Mouse (Mus musculus) cerebellum, postnatal 10 days (tissue): Measurements from ENCODE around the gene Arfgef2.

Source experiments
- DNase-seq, 2 experiments: peaks; one replicate each; pipeline ENCODE4 v3.0.0; 2021; ENCODE audit warnings: mixed read lengths in 2 of 2

The Arfgef2 gene

DNA sequence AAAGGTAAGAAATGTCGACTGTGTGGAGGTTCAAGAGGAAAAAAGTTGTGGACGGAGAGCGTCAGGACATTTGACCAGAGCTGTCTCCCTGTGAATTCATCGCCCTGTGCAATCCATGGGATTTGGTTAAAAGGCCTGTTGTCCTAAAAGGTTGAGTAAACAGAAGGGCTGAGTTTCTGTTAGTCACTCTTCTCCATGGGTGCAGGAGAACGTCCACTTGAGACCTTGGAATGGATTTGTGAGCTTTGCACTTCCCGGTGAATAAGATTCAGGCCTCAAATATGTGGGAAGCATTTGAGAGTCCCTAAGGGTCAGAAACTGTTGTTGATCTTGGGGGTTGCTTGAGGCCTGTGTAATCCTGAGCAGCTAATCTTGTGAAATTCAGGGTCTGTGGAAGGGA, 1.4 kb downstream of the Arfgef2 start:
- no peak for DNase-seq

DNA sequence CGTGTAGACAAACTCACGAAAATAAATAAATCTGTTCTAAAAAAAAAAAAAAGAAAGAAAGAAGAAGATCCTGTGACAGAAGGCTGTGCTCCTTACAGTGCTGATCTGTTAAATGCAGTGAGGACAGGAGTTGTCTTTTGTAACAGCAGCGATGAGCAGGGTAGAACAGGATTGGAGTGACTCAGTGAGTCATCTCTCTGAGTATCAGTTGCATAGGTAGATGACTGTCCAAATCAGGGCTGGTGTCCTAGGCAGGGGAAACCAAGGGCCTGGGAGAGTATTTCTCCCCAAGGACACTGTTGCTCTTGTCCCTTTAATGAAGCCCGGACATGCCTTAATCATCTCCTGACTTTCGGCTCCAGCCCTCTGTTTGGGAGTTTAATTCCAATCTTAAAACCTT, 4.1 kb downstream of the Arfgef2 start:
- no peak for DNase-seq

DNA sequence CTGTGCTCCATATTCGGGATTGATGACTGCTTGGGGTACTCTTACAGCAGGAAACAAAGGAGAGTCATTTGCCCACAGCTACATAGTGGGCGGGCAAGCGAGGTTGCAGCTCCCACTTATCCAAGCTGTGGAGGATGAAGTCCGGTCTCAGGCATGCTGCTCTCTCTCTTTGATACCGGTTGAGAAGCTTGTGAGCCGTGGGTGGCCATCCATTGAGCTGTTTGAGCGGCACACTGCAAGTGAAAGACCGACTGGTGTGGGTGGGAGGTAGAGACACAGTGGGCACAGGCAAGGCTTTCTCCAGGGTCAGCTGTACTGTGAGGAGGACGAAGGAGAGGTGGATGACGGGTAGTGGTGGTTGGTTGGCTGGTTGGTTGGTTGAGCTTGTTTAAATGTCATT, 5.4 kb downstream of the Arfgef2 start:
- DNase-seq, result no peak

DNA sequence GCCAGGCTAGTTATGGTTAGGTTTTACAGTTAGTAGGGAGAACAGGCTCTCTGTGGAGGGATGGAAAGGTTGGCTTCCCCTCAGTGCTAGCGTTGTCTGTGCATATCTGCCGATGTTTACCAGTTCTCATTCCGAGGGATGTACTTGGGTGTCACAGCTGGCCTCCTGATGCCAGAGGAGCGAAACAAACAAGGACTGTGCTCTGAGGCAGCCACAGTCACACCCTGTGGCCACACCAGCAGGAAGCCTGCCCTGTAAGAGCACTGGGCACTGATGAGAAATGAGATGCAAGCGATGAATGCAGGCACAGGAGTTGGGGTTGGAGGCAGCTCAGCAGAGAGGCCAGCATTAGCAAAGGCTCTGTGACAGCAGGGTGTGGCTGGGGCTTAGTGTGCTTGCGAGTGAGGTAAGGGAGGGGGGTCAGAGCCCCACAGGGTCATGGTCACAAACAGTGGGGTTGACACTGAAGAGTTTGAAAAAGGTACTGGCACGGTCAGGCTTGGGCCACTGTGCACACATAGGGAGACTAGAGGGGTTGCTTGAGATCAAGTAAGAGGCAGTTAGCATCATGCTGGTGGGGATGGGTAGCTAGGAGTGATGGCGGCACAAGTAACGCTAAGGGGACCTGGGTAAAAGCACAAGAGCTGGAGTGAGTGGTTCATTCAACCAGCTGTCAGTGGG, 13.2 kb downstream of the Arfgef2 start:
- no peak for DNase-seq

DNA sequence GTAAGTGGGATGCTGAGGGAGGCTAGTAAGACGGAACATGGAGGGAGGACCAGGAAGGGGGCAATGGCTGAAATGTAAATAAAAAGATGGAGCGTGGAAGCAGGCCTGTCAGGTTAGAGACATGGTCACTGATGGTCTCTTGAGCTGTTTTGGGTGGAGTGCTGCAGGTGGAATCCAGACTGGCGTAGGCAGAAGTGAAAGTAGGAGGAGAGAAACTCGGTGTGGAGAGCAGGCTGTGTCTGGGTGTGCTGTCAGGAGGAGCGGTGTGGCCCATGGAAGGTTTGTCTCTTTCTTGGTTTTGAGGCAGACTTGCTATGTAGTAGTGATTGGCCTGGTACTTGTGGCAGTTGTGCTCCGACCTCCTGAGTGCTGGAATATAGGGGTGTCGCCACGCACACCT, 14.5 kb downstream of the Arfgef2 start:
- no peak for DNase-seq

DNA sequence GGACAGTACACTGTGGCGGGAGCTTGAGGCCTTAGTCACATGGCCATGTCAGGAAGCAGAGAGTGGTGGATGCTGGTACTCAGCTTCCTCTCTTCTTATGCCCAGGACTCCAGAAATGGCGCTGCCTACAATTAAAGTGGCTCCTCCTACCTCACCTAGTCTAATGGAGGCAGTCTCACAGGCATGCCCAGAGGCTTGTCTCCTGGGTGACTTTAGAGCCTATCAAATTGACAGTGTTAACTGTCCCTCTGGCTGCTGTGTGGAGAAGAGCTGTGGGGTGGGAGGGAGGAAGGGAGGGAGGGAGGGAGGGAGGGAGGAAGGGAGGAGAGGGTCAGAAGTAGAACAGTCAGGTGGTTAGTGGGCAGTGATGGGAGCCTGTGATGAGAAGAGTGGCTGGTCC, 15.5 kb downstream of the Arfgef2 start:
- no peak for DNase-seq

DNA sequence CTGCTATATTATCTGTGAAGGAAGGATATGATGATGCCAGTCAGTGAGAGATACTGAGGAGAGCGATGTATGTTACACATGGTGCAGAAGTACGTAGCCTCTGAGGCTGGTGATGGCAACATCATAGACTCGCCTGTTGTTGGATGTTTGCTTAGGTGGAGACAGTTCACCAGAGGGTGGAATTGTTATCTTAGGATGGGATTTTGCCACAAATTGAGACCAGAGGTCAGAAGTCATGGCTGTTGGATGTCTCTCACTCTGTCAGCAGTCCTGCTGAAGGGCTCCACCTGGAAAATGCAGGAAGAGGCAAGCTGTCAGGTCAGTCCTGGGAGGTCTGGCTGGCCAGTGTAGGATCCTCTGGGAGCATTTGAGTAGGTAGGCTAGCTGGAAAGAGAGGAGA, 16.0 kb downstream of the Arfgef2 start:
- DNase-seq, result no peak

DNA sequence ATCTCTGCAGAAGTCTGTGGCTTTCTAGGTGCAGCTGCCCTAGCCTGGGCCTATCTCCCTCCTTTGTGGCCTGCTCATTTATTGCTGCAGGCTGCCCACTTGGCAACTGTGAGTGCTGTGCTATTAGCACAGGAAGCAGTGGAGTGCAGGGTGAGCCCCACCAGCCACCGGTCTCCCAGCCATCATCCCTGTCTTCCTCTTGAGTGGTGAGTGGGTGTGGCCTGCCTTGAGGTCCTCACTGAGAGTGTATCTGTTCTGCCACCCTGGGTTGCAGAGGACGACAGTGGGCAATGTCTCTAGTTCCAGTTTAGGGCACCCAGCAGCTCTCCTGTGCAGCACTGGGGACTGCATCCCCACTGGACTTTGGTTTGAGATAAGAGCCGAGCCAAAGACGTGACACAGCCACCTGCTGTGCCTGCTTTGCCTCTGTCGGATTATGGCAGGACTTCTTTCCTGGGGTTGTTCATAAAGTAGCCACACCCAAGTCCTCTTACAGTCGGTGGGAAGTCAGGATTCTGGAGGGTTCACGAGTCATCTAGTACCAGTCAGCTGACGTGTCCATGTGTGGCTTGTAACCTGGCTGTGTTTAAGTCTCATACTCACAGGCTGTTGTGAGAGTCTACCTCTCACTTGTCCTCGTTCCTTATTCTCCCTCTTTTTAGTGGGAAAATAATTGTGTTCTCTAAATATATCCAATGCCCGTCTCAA, 16.9 kb downstream of the Arfgef2 start:
- DNase-seq, result no peak

DNA sequence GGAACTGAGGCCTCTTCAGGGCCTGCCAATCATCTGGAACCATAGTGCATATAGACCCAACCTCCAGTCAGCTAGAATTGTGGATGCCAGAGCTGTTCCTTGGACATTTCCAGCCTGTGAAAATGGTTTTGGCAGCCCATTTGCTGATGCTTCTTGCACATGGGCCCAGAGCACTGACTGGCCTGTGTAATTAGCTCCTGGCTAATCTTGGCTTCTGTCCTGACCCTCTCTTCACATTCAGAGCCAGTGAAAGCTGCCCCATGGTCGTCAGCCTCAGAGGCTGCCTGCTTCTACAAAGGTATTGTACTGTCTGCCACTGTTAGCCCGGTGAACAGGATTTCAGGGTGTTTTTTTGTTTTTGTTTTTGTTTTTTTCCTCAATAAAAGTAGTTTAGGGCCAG, 17.5 kb downstream of the Arfgef2 start:
- peak; percentile 50 to 58 for DNase-seq

DNA sequence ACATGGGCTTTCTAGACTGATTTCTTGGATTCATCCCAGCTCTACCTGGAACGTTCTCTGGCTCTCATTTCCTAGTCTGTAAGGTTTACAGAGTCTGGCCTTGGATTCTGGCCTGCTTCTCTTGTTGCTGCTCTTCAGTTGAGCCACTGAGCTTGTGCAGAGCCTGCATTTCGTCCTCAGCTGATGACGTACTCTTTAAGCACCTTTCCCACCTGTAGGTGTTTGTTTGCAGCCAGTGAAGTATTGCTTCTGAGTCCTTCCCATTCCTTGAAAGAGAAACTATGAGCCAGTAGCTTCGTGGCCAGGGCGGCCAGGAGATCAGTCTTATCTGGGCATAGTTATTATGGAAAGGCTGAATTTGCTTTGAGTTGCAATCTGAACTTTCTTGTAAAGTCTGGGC, 19.0 kb downstream of the Arfgef2 start:
- no peak for DNase-seq

DNA sequence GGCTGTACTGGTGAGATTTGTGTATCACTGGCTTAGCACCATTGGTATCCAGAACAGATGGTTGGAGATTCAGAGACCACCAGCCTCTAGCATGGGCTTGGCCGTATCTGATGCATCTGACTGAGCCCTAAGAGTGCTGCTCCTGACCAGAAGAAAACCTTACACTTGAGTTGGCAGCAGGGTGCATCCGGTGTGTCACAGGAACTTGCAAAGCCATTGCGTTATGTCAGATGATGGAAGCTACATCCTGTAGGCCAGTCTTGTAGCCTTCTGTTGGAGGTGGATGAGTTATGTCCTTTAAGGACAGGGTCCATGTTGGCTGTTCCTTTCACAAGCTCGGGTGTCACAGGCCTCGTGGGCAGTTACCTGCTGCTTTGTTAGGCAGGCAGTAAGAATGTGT, 19.6 kb downstream of the Arfgef2 start:
- no peak for DNase-seq

DNA sequence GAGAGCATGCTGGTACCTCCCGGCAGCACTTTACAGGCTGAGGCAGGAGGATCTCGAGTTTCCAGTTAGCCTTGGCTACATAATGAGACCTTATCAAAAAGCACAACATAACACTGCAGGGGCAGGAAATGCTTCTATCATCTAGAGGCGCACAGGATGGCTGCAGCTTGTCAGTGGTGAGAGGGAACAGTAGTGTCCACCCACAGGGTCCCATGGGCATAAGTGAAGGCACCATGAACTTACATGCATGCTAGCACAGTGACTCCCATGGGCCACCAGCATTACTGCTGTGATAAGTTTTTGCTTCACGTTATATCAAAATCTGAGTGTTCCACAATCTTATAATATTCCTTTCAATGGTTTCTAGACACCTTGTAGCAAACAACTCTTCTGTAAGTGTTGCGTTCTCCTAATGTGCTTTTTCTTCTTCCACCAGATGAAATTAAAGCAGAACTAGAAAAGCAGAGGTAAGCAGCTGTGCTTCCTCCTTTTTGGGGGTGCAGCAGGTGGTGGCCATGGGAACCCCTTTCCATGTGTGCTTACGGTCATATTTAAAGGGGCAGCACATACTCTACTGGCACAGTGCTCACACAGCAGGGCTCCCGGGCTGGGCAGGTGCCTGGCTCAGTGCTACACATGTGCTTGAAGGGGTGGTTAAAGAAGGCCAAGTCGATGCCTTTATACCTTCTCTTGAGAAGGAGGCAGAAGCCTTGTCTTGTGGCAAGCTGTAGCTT, 21.3 kb downstream of the Arfgef2 start:
- no peak for DNase-seq

DNA sequence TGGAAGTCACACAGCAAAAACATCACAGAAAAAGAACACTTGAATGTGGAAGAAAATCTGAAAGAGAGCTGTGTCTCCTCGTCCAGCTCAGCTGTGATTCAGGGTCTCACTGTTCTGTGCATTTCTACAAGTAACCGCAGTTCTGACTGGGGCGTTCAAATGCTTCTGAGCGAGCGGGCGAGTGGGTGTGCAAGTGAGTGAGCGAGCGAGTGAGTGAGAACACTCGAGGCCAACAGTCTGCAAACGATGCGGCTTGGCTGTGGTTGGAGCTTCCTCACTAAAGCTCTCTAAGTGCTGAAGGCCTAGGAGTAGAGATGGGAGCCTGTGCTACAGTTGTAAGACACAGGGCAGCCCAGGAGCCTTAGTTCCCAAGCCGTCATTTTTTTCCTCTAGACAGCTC, 22.9 kb downstream of the Arfgef2 start:
- DNase-seq, result no peak

DNA sequence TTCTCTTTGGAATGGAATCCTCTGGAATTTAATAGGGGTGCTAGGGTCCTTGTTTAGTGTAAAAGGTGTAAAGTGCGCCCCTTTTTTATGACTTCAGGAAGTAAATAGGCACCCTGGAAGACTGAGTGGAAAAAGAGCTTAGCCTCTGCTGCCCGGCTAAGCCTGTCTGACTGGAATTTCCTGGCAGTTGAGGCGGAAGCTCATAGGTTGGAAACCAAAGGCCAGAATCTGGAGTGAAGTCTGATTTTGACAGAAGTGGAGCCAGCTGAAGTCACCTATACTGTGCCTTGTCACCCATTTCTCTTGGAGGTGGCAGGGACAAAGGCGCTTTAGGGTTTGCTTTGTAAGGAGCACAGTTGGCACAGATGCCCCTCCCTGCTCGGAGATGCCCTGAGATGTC, 25.0 kb downstream of the Arfgef2 start:
- no peak for DNase-seq

DNA sequence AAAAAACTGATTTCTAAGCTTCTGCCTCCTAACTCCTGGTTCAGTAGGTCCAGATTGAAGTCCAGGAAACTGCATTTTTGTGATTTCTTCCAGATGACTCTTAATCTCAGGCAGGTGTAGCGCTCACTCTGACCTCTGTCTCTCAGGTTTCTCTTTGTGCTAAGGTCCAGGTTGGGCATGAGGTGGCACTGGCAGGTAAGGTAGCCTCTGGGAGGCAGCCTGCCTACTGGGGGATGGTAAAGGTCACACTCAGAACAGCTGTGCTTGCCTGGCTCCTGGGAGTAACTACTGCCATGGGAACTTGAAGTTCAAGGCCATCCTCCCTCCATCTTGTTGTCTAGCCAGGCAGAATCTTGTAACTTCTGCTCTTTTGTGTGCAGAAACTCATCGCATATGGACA, 28.7 kb downstream of the Arfgef2 start:
- DNase-seq, result no peak

DNA sequence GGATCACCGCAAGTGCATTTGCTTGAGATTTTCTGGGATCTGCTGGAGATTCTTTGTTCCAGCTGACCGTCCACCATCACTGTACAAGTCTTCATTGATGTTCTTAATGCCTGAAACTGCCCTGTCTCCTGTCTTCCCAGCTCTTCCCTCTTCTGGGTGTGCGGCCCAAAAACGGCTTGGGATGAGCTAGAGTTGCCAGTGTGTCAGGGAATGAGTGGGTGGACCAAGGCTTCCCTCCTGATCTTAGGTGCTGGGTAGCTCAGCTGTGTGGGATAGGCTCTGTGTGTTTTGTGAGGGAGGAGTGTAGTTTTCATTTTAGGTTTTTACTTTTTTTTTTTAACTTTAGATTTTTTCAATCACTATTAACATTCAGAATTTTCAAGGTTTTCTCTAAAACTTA, 29.4 kb downstream of the Arfgef2 start:
- no peak for DNase-seq

DNA sequence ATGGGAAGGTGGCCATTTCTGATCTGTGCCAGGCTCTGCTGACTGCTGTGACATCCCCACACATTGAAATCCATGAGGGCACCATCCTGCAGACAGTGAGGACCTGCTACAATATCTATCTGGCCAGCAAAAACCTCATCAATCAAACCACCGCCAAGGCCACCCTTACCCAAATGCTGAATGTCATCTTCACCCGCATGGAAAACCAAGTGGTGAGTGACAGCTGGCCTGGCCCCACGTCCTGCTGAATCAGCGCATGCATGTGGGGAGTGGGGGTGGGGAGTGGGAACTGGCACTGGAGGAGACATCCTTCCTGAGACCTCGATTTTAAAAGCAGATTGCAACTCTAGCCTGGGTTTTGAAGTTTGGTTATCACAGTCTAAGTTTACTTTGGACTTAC, 30.2 kb downstream of the Arfgef2 start:
- DNase-seq, result peak; percentile 67 to 73

DNA sequence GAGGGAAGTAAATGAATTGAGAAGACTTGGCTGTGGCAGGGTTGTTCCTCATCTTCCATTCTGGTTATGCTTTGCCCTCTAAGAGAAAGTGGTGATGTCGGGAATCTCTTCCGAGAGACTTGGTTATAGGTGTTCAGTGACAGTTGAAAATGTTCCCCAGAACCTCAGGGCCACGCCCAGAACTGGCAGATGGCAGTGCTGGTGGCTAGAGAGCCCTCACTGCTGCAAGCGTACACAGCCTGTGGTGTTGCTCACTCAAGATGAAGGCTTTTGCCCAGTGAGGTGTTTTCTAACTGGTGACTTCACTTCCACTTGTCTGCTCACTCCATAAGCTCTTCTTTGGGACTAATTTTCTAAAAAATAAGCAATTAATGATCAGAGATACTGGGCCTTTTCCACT, 36.4 kb downstream of the Arfgef2 start:
- DNase-seq, result no peak

DNA sequence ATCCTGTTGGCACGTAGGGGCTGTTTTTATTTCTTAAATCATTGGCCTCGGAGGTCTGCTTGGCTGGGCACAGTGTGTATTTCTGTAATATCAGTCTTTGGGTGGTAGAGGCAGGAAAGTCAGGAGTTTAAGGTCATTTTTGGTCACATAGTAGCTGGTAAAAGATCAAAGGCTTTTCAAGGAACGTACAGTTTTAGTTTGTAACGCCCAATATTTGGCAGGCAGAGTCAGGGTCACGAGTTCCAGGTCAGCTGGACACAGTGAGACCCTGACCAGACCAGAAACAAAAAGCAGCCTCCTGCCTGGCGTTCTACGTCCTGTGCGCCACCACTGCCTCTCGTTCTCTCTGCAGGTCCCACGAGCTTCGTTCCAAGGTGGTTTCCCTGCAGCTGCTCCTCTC, 45.3 kb downstream of the Arfgef2 start:
- DNase-seq, result no peak

DNA sequence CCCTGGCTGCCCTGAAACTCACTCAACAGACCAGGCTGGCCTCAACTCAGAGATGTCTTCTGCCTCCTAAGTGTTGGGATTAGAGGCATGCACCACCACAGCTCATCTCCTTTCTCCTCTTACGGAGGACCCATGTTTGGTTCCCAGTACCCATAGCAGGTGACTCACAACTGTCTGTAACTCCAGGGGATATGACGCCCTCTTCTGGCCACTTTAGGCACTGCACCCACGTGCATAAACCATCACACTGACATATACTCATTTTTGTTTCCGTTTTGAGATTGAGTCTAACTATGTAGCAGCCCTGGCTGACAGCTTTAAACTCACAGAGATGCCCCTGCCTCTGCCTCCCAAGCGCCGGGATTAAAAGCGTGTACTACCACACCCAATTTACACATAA, 46.9 kb downstream of the Arfgef2 start:
- DNase-seq, result no peak

DNA sequence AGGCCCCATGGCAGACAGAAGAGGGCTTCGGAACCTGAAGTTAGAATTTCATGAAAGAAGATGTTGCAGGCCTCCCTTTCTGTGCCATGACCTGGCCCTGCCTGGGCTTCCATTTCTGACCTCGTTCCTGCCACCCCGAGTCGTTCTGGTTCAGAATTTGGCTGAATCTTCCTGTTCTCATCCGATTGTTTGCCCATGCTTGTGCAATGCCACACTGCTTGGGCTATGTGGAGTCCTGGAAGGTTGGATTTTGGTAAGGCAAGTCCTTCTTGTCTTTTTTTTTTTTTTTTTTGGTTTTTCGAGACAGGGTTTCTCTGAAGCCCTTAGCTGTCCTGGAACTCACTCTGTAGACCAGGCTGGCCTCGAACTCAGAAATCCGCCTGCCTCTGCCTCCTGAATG, 50.4 kb downstream of the Arfgef2 start:
- DNase-seq, result no peak

DNA sequence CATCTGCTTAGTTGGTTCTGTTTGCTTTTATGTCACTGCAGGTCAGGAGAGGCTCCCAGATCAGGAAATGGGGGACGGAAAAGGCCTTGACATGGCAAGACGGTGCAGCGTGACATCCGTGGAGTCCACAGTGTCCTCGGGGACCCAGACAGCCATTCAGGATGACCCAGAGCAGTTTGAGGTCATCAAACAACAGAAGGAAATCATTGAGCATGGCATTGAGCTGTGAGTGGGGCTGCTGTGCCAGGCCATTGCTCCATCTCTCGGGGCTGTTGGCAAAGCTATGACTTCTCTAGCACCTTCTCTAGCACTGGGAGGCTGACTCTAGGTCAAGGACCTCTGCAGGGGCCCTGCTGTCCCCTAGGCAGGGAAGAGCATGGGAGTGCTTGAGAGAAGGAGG, 51.0 kb downstream of the Arfgef2 start:
- no peak for DNase-seq

DNA sequence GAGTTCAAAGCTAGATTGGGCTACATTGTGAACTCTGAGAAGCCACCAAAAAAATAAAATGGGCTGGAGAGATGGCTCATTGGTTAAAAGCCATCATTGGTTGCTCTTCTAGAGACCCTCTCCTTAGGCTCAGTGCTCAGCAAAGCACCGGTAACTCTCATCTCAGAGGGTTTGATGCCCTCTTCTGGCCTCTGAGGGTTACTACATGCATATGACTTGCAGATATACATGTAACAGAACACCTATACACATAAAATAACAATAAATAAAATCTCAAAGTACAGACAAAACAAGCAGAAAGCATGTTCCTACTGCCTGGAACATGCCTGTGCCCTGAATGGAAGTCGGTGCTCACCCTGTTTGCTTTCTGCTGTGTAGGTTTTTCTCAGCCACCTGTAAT, 51.7 kb downstream of the Arfgef2 start:
- DNase-seq, result peak in 1 of 2 experiments; percentile 27

DNA sequence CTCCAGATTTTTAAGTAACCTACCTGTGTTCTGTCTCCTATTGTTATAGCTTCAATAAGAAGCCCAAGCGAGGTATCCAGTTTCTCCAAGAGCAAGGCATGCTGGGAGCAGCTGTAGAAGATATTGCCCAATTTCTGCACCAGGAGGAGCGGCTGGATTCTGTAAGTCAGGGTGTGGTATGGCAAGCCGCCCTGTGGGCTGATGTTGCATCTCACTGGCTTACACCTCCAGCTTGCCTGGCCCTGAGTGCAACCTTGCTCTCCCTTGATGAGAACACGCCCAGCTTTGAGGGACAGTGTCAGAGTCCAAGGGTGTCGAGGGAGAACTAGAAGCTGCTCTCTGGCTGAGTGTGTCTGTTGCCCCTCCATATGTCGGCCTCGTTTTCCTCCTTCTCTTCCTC, 53.8 kb downstream of the Arfgef2 start:
- no peak for DNase-seq
